Mouse (Mus musculus) fat pad, adult 2 months (tissue): ENCODE measurements around the gene Mtcl1.
"Not testable (repeated sequence)": the region's sequence is repeated elsewhere in the genome, so short reads cannot be mapped to it uniquely, and the experiment has no call there.

ENCODE experiments used
- DNase-seq: peaks from one replicate; pipeline ENCODE4 v3.0.0-alpha.2; 2011; ENCODE audit warnings: low read depth, low spot score; ENCODE audit errors: extremely low read depth

The Mtcl1 gene

DNA sequence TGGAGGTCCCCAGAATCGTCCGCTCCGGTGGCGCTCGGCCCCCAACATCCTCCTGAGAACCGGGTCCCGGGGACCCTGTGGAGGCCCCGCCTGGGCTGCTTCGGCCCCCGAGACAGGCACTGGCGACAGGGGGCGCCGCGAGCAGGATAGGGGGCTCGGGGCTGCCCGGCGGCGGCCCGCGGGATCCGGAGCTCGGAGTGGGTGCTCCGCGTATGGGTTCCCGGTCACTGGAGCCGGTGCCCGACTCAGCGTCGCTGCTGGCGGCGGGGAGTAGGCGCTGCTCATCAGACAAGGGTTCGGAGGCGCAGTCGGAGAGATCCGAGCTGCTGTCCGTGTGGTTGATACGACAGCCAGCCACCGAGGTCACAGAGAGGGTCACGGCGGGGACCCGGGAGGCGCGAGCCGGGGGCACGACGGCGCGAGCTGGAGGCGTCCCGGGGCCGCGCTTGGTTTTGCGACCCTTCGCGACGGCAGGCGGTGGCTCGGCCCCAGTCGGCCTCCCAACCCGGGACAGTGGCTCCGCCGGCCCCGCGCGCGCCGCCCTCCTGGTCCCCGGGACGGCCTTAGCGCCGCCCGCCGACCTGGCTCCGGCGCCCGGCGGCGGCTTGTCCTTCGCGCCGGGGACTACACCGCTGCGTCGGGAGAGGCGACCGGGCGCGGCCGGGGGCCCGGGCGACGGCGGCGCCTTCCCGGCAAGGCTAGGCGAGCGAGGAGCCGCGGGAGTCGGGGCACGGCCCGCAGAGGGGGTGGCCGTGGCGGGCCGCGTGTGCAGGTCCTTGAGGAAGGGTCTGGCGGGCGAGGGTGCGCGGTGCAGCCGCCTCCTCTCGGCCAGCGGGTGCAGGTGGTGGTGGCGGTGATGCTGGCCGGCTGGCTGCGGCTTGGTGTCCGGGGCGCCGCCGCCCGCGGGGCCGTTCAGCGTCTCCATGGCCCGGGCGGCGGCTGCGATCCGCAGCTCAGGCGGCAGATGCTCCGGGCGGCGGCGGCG, 837 bp downstream of the Mtcl1 start:
- no peak for DNase-seq

DNA sequence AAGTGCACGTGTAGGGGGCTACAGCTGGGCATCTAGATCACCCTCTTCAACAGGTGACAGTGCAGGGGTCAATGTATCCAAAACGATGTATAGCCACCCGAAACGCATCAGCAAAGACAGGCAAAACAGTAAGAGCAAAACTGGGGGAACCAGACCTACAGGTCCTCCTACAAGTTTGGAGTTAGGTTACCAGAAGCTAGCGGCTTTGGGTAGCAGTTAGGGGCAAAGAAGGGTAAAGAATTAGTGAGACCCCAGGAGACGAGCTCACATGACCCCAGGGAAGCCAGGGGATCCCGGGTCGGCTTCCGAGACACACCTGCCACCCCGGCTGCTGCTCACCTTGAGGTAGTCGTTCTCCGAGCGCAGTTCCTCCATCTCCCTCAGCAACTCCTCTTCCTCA, 1.6 kb downstream of the Mtcl1 start:
- DNase-seq, result no peak

- DNase-seq, result no peak
Observed at GRCm38 (mm10) chr17:66447007-66447312, 2.6 kb downstream of the Mtcl1 start.

DNA sequence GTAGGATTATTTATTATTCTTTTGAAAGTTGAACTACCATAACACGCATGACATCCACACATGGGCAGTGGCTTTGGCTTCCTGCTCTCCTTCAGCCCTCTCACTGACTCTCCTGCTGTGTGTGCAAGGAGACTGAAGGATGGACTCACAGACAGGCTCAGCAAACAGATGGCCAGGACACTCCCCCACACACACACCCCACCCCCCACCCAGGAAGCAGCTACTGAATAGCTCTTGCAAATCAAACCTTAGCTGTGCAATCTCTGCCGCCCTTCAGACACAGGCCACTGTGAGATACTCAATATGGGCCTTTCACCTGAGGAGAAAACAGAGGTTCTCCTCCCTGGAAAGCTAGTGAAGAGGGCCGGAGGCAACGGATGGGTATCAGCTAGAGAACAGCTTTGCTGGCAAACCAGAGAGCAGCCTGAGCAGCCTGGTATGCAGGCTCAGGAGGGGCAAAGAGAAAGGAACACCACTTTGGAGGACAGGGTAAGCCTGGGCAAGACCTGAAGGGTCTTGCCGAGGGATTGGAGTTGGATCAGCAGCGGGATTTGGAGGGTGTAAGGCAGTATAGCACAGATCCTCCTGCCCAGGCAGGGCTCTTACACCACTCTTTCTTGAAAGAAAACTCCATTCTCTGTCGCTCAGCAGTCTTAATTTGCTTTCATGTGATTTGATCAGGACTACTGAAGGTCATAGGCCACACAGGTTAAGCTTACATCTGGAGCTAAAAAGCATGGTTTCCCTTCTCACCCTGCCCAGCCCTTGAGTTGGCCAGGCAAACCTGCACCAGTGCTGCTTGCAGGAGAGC, 3.1 kb downstream of the Mtcl1 start:
- DNase-seq, result no peak

DNA sequence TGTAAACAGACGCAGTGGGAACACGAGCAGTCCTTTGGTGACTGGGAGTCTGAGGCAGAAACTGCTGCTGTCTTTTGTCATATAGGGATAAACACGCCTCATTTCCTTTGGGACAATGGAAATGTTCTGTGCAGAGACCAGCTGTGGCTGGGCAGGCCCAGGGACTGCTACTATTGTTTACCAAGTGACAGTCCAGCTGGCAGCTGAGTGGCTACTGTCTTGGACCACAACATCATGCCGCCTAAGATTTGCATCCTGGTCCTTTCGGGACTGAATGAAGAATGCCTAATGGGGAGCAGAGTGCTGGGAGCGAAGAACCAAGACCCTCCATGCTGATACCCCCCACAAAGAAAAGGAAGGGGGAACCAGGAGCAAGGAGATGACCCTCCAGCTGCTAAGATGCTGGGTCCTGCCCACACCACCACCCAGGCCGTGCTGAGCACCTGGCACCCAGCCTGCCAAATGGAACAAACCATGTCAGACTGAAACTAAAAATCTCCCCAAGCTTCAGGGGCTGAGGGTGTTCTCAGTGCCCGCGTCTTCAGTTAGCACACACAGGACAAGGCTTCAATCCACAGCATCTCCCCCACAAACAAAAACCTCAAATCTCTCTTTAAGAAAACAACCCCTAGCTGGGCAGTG, 5.4 kb downstream of the Mtcl1 start:
- DNase-seq, result no peak

DNA sequence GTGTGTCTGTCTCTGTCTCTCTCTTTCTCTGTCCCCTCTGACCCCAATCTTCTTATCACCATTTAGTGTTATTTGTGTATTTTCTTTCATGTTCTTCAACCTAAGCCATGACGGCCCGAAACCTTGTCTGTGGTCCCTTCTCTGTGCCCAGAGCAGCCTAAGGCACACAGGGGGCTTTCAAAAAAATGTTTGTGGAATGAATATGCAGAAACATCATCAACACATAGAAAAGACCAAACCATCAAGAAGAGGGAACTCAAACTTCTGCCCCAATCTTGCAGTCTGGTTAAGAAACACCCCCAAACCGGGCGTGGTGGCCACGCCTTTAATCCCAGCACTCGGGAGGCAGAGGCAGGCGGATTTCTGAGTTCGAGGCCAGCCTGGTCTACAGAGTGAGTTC, 9.7 kb downstream of the Mtcl1 start:
- DNase-seq, result no peak

- DNase-seq, result no peak
Observed at GRCm38 (mm10) chr17:66439051-66439753, 10.3 kb downstream of the Mtcl1 start.

DNA sequence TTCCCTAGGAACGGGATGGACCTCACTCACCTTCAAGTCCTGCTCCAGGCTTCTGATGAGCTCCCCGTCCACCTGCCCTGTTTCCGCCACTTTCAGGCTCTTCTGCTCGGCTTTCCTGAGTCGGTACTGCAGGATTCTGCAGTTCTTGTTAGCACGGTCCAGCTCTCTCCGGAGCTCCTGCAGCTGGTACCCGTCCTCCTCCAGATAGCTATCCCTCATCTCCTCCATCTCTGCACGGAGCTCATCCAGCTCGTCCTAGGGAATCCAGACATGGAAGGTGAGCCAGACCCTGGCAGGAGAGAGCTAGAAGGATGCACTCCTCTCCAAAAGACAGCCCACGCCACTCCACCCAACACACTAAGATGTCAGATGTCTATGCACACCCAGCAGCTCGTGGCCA, 11.4 kb downstream of the Mtcl1 start:
- DNase-seq, result no peak

DNA sequence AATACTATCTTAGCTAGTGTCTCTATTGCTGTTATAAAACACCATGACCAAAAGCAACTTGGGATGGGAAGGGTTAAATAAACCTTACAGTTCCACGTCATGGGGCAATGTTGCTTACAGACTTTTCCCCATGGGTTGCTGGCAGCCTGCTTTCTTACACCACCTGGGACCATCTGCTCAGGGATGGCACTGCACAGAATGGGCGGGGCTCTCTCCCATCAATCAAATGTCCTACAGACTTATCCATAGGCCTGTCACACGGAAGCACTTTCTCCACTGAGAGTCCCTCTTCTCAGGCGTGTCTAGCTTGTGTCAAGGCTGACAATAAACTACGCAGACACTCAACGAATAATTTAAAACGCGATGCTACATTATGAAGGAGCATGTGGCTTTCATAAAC, 12.7 kb downstream of the Mtcl1 start:
- DNase-seq, result no peak

- no peak for DNase-seq
Observed at GRCm38 (mm10) chr17:66435982-66436381, 13.6 kb downstream of the Mtcl1 start.

DNA sequence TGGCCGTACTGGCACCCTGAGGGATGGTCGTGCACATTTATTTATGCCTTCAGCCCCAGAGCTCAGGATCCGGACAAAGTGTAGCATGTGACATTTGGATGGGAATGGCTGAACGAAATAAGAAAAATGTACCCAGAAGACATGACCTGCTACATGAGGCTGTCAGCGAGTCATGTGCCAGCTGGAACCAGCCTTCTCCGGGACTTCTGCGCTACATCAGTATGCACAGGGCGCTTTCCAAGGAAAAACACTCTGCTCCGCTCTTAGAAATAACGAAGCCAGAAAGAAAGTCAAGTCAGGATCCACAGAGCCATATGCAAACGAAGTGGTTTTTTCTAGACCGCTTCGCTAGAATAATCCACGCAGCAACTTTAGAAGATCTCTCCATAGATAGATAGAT, 14.5 kb downstream of the Mtcl1 start:
- no peak for DNase-seq

- no peak for DNase-seq
Observed at GRCm38 (mm10) chr17:66434566-66434965, 15.0 kb downstream of the Mtcl1 start.

GRCm38 (mm10) chr17:66424601-66425000, 24.9 kb downstream of the Mtcl1 start:
- not testable (repeated sequence) for DNase-seq

DNA sequence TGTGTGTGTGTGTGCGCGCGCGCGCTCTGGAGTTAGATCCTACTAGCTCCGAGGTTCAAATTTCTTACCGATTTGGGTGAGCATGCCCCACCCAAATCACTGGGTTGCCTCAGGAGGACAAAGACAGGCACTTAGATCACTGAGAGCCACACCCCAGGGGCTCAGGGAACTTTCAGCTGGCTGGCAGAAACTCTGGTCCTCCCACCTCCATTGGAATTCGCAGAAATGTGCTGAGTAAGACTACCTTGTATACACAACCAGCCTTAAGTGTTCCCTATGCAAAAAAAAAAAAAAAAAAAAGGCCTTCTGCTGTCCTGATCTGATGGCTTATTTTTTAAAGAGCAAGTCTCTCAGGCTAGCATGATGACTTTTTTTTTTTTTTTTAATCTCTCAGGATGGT, 30.1 kb downstream of the Mtcl1 start:
- no peak for DNase-seq

DNA sequence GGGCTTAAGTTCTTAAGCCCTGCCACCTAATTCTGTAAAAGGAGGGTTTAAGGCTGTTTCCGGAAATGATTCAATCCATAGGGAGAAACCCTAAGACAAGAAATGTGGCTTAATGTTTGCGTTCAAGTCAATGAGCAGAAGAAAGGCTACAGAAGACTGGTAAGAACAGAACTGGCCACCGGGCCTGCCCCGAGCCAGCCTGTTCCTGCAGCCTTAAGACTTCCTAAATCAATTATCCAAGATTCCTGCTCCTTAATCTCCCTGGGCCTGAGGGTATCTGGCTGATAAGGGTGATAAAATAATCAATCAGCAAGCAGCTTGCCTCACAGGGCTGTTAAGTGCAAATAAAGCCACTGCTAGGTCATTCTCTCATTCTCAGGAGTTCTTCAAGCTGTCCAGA, 31.8 kb downstream of the Mtcl1 start:
- no peak for DNase-seq

DNA sequence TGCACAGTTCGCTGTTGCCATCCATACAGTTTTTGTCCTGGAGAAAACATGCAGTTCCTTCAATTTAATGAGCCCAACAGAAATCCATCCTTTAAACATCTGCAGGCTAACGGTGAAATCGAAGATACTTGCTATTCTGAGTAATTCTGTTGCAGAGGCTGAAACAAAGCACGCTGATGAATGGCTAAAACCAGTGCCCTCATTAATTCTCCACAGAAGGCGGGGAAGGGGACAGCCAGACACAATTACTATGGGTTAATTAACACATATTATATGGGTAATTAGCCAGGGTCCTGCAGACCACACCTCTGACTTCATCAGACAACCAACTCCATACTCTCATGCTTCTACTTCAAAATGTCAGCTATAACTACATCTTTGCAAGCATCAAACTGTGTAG, 32.2 kb downstream of the Mtcl1 start:
- DNase-seq, result no peak

- no peak for DNase-seq
Observed at GRCm38 (mm10) chr17:66416841-66417313, 32.7 kb downstream of the Mtcl1 start.

DNA sequence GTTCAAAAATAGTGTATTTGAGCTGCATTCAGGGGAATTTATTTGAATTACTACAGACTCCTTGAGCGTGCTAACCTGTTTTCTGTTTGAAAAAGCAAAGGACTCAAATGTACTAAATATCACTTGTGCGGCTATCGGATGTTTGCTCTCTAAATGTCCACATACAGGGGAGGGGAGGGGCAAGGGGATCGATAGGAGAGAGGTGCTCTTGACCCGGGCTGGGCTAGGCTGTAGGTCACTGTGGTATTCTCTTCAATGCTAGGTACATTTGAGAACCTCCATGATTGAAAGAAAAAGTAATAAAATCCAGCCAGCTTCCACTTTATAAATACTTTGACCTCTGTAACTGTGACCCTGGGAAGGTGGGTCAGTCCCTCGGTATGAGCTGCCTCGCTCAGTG, 33.1 kb downstream of the Mtcl1 start:
- no peak for DNase-seq

GRCm38 (mm10) chr17:66414331-66414730, 35.2 kb downstream of the Mtcl1 start:
- DNase-seq, result no peak

- DNase-seq, result no peak
Observed at GRCm38 (mm10) chr17:66412155-66412970, 37.2 kb downstream of the Mtcl1 start.
